9 mouse cellular contexts compared by ENCODE assay signal in the genomic region with DNA sequence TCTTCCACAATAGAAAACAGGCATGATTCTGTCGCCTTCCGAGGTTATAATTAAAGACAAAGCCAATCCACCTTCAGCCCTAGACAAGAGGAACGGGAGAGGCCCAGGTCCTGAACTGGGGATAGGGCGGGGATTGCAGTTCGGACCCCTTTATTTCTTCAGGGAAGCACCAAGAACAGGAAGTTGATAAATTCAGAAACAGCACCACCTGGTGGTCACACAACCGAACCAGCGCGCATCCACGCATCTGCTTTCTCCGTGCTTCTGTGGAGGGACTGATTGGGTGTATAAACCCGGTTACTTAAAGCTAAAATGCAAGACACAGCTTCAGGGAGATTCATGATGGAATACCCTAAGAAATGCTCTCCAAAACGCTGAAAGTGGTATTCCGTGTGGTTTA.
A peak's percentile ranks its signal among the peaks of the same experiment; 100 is the strongest.
DNase-seq lines count a peak whose midpoint lies in the region; ATAC-seq and TF ChIP-seq lines count a peak whose summit lies in the region.
"Had no signal": no experiment of that assay in that cellular context is flagged by ENCODE, and none has a peak within 500 bp of the region (broad histone marks: within the 10 kb centered on the region; RNA-seq: fewer than 3 reads in every experiment).

No protein-coding gene starts in this region.

- H3K4me3 ChIP-seq in hindbrain, embryonic 10.5 days, result no peak overlapping the region
- H3K4me3 ChIP-seq in left cerebral cortex, adult 2 months, result no peak overlapping the region
- H3K4me3 ChIP-seq: myocyte had no signal

- H3K27me3 ChIP-seq in hindbrain, embryonic 10.5 days (ENCODE audit: insufficient read depth, poor library complexity, severe bottlenecking), result peaks cover 13% of the 10 kb centered on the region

- H3K9me3 ChIP-seq in hindbrain, embryonic 10.5 days, result no peaks in the 10 kb centered on the region

- H3K27ac ChIP-seq in hindbrain, embryonic 10.5 days, result no peak overlapping the region
- H3K27ac ChIP-seq in left cerebral cortex, adult 2 months, result no peak overlapping the region

- TF ChIP-seq CTCF in left cerebral cortex, adult 2 months (IDR thresholded peaks at IDR 0.05), result peak; percentile 81

- peak; percentile 86 for ATAC-seq in frontal cortex, adult (ENCODE audit: low TSS enrichment)
- no peak for ATAC-seq in activated CD4-positive, CD25-positive, alpha-beta regulatory T cell, adult 4 months

- DNase-seq in T-cell, adult 2 months (ENCODE audit: low spot score), result peak; percentile 10
- DNase-seq in cerebellum, adult 18-20 months, result peak; percentile 38 to 55
- peak; percentile 83 for DNase-seq in hindbrain, embryonic 10.5 days (ENCODE audit: low spot score)
- DNase-seq in left cerebral cortex, adult 2 months (ENCODE audit: extremely low spot score in 1 of 2, low spot score in 2 of 2), result peak; percentile 77 to 89
- DNase-seq in mesoderm, embryonic 11.5 days (ENCODE audit: low read depth, low spot score), result peak; percentile 82
- peak; percentile 17 for DNase-seq in spleen, adult 12 weeks (ENCODE audit: low spot score)

- WGBS in hindbrain, embryonic 10.5 days, result 7% methylated on average over 13 of the region's 13 CpGs

- no peaks in the 10 kb centered on the region for H3K4me1 ChIP-seq in hindbrain, embryonic 10.5 days (replicated peaks)

- intact Hi-C loops in left cerebral cortex, adult 2 months (cut with DNase I), result loop anchor here (2.0 to 5.0 kb wide), 6 partner anchors 226 to 1241 kb away; no protein-coding TSS in a partner anchor

- no peaks in the 10 kb centered on the region for H3K36me3 ChIP-seq in hindbrain, embryonic 10.5 days

Comparison
In these comparisons a context has a peak if more than half of its experiments do, and no peak if none do; other contexts are left out.
1. DNase-seq: peak in every context shown above with its lines; median percentile 83 in hindbrain, embryonic 10.5 days; 83 in left cerebral cortex, adult 2 months; 82 in mesoderm, embryonic 11.5 days; 46 in cerebellum, adult 18-20 months; 17 in spleen, adult 12 weeks; 10 in T-cell, adult 2 months.